Mouse (Mus musculus) olfactory bulb, adult 2 months (tissue): Measurements from ENCODE around the gene A630023A22Rik.

Source experiments
- CTCF ChIP-seq: fragments of 200-500 bp; IDR thresholded peaks from 2 replicates; pipeline ENCODE4 v1.5.1; 2012; ENCODE audit warnings: low read depth, mild to moderate bottlenecking, low read length, moderate library complexity; ENCODE audit not compliant: insufficient read depth
- POLR2A ChIP-seq: fragments of 200-500 bp; IDR thresholded peaks from 2 replicates; pipeline ENCODE4 v1.6.1; 2012; ENCODE audit warnings: mild to moderate bottlenecking, low read depth, low read length, moderate library complexity; ENCODE audit not compliant: insufficient read depth

- TF ChIP-seq POLR2A, result no peak
- TF ChIP-seq CTCF, result no peak
Measured at GRCm38 (mm10) chr14:34026710-34027109, 75.8 kb downstream of the A630023A22Rik start.
